Mouse (Mus musculus) midbrain, embryonic 13.5 days (tissue): ENCODE measurements at regions not wholly inside any gene's neighbourhood (a gene's known extent, or its start where the extent isn't known, plus 50 kb on each side); places are given as distances from the start of the nearest gene placed in this dataset.

Source experiments
- ATAC-seq: fragments of 200-750 bp; cut with Nextera tagmentation; 2 replicates; pipeline ENCODE4 v1.8.0; 2017; ENCODE audit warnings: mild to moderate bottlenecking, moderate TSS enrichment, moderate library complexity
- H3K27ac ChIP-seq: fragments of 300-500 bp; sonication (generic); 2 replicates; pipeline ENCODE4 v1.5.1; 2015; ENCODE audit warnings: inconsistent platforms, mild to moderate bottlenecking, moderate library complexity
- H3K27me3 ChIP-seq: fragments of 300-500 bp; sonication (generic); 2 replicates; pipeline ENCODE4 v1.6.1; 2015; ENCODE audit warnings: mild to moderate bottlenecking, inconsistent platforms
- H3K36me3 ChIP-seq: fragments of 300-500 bp; sonication (generic); 2 replicates; pipeline ENCODE4 v1.6.1; 2015; ENCODE audit warnings: mild to moderate bottlenecking, inconsistent platforms
- H3K4me1 ChIP-seq: fragments of 300-500 bp; sonication (generic); replicated peaks from 2 replicates; pipeline ENCODE4 v1.6.1; 2015; ENCODE audit warnings: inconsistent platforms
- H3K4me2 ChIP-seq: fragments of 300-500 bp; sonication (generic); replicated peaks from 2 replicates; pipeline ENCODE4 v1.6.1; 2015; ENCODE audit warnings: moderate library complexity, mild to moderate bottlenecking, inconsistent platforms
- H3K4me3 ChIP-seq: fragments of 300-500 bp; sonication (generic); replicated peaks from 2 replicates; pipeline ENCODE4 v1.5.1; 2015; ENCODE audit warnings: mild to moderate bottlenecking, inconsistent platforms
- H3K9ac ChIP-seq: fragments of 300-500 bp; sonication (generic); replicated peaks from 2 replicates; pipeline ENCODE4 v1.6.1; 2015; ENCODE audit warnings: mild to moderate bottlenecking, inconsistent platforms
- H3K9me3 ChIP-seq: fragments of 300-500 bp; sonication (generic); 2 replicates; pipeline ENCODE4 v1.6.1; 2016; ENCODE audit warnings: mild to moderate bottlenecking, inconsistent platforms
- WGBS: fragments of 180-500 bp; shearing (Covaris S2); methylation state at CpG from one replicate; pipeline ENCODE4 v1.1.7; 2015; 5-methylcytosine and 5-hydroxymethylcytosine counted together

- no peaks in the 10 kb centered on the region for H3K9me3 ChIP-seq
- no peaks in the 10 kb centered on the region for H3K27me3 ChIP-seq
- H3K4me2 ChIP-seq, result no peak overlapping the region
- 96% methylated on average over 1 of the region's 1 CpGs for WGBS
- peaks cover 11% of the 10 kb centered on the region for H3K4me1 ChIP-seq
- no peak overlapping the region for H3K9ac ChIP-seq
- no peak overlapping the region for H3K4me3 ChIP-seq
- ATAC-seq, result no peak
- no peak overlapping the region for H3K27ac ChIP-seq
- H3K36me3 ChIP-seq, result no peaks in the 10 kb centered on the region
These were observed 365.6 kb upstream of the Hs6st1 start for GRCm38 (mm10) chr1:35702585-35702984.

GRCm38 (mm10) chr1:35706336-35706735, 361.9 kb upstream of the Hs6st1 start:
- 82% methylated on average over 6 of the region's 6 CpGs for WGBS
- Histone ChIP-seq H3K4me1 (0 out of 2 replicates have a peak, but pooled peaks cover 2% of the 10 kb centered on the region), H3K9ac (no peak overlapping the region)

GRCm38 (mm10) chr1:35708176-35708788, 359.9 kb upstream of the Hs6st1 start:
- 92% methylated on average over 2 of the region's 2 CpGs for WGBS
- no peaks in the 10 kb centered on the region for H3K9me3 ChIP-seq
- H3K4me3 ChIP-seq, result no peak overlapping the region
- no peaks in the 10 kb centered on the region for H3K4me1 ChIP-seq
- no peaks in the 10 kb centered on the region for H3K27me3 ChIP-seq
- H3K4me2 ChIP-seq, result no peak overlapping the region
- no peak overlapping the region for H3K9ac ChIP-seq
- ATAC-seq, result no peak
- no peaks in the 10 kb centered on the region for H3K36me3 ChIP-seq
- no peak overlapping the region for H3K27ac ChIP-seq

More at GRCm38 (mm10) chr1:35706336-35706735, 361.9 kb upstream of the Hs6st1 start:
- Histone ChIP-seq H3K27ac (no peak overlapping the region), H3K36me3 (no peaks in the 10 kb centered on the region), H3K27me3 (no peaks in the 10 kb centered on the region), H3K4me2 (no peak overlapping the region), H3K9me3 (no peaks in the 10 kb centered on the region), H3K4me3 (no peak overlapping the region)
- no peak for ATAC-seq

GRCm38 (mm10) chr1:35709214-35709613, 359.0 kb upstream of the Hs6st1 start:
- Histone ChIP-seq H3K9me3 (no peaks in the 10 kb centered on the region), H3K27me3 (no peaks in the 10 kb centered on the region), H3K4me1 (no peaks in the 10 kb centered on the region), H3K36me3 (no peaks in the 10 kb centered on the region), H3K27ac (no peak overlapping the region), H3K9ac (no peak overlapping the region), H3K4me2 (no peak overlapping the region), H3K4me3 (no peak overlapping the region)
- ATAC-seq, result no peak

- no peaks in the 10 kb centered on the region; the same call in 1 of the 2 replicates for H3K9me3 ChIP-seq
- H3K4me3 ChIP-seq, result no peak overlapping the region
- 83% methylated on average over 4 of the region's 4 CpGs for WGBS
- no peak overlapping the region for H3K9ac ChIP-seq
- H3K27ac ChIP-seq, result no peak overlapping the region
- no peaks in the 10 kb centered on the region for H3K4me1 ChIP-seq
- H3K36me3 ChIP-seq, result no peaks in the 10 kb centered on the region
- no peak overlapping the region for H3K4me2 ChIP-seq
- no peaks in the 10 kb centered on the region for H3K27me3 ChIP-seq
- ATAC-seq, result no peak
These were observed 354.2 kb upstream of the Hs6st1 start for GRCm38 (mm10) chr1:35713961-35714360.

GRCm38 (mm10) chr1:35715931-35716330, 352.3 kb upstream of the Hs6st1 start:
- H3K4me1 ChIP-seq, result no peaks in the 10 kb centered on the region

GRCm38 (mm10) chr1:35717166-35717565, 351.0 kb upstream of the Hs6st1 start:
- Histone ChIP-seq H3K27ac (no peak overlapping the region), H3K4me1 (no peaks in the 10 kb centered on the region), H3K36me3 (no peaks in the 10 kb centered on the region), H3K9me3 (no peaks in the 10 kb centered on the region; the same call in 1 of the 2 replicates), H3K4me2 (no peak overlapping the region), H3K9ac (no peak overlapping the region), H3K4me3 (no peak overlapping the region), H3K27me3 (no peaks in the 10 kb centered on the region)
- WGBS, result 91% methylated on average over 2 of the region's 2 CpGs
- no peak for ATAC-seq

More at GRCm38 (mm10) chr1:35715931-35716330, 352.3 kb upstream of the Hs6st1 start:
- Histone ChIP-seq H3K27me3 (no peaks in the 10 kb centered on the region), H3K27ac (no peak overlapping the region), H3K9ac (no peak overlapping the region), H3K9me3 (no peaks in the 10 kb centered on the region; the same call in 1 of the 2 replicates), H3K4me3 (no peak overlapping the region), H3K36me3 (no peaks in the 10 kb centered on the region), H3K4me2 (no peak overlapping the region)
- ATAC-seq, result no peak
- 67% methylated on average over 6 of the region's 6 CpGs for WGBS

GRCm38 (mm10) chr1:35717659-35718058, 350.5 kb upstream of the Hs6st1 start:
- Histone ChIP-seq H3K27ac (no peak overlapping the region), H3K27me3 (no peaks in the 10 kb centered on the region), H3K4me3 (no peak overlapping the region), H3K4me2 (no peak overlapping the region), H3K4me1 (no peaks in the 10 kb centered on the region), H3K36me3 (no peaks in the 10 kb centered on the region), H3K9ac (no peak overlapping the region), H3K9me3 (no peaks in the 10 kb centered on the region; the same call in 1 of the 2 replicates)
- ATAC-seq, result no peak
- 88% methylated on average over 2 of the region's 2 CpGs for WGBS

- H3K36me3 ChIP-seq, result no peaks in the 10 kb centered on the region
- H3K9me3 ChIP-seq, result no peaks in the 10 kb centered on the region; the same call in 1 of the 2 replicates
- WGBS, result 81% methylated on average over 3 of the region's 3 CpGs
- H3K9ac ChIP-seq, result no peak overlapping the region
- no peaks in the 10 kb centered on the region for H3K27me3 ChIP-seq
- ATAC-seq, result no peak
- 0 out of 2 replicates have a peak, but pooled peaks cover 2% of the 10 kb centered on the region for H3K4me1 ChIP-seq
- H3K4me3 ChIP-seq, result no peak overlapping the region
- H3K4me2 ChIP-seq, result no peak overlapping the region
- H3K27ac ChIP-seq, result no peak overlapping the region
These were observed 348.1 kb upstream of the Hs6st1 start for GRCm38 (mm10) chr1:35720063-35720462.

GRCm38 (mm10) chr1:35724366-35724900, 343.8 kb upstream of the Hs6st1 start:
- Histone ChIP-seq H3K9me3 (no peaks in the 10 kb centered on the region), H3K36me3 (no peaks in the 10 kb centered on the region), H3K4me1 (0 out of 2 replicates have a peak, but pooled peaks cover 2% of the 10 kb centered on the region), H3K27ac (no peak overlapping the region), H3K9ac (no peak overlapping the region), H3K4me2 (no peak overlapping the region), H3K4me3 (no peak overlapping the region), H3K27me3 (no peaks in the 10 kb centered on the region)
- ATAC-seq, result no peak
- 75% methylated on average over 3 of the region's 3 CpGs for WGBS

GRCm38 (mm10) chr1:35726596-35726995, 341.6 kb upstream of the Hs6st1 start:
- H3K36me3 ChIP-seq, result no peaks in the 10 kb centered on the region
- H3K9me3 ChIP-seq, result no peaks in the 10 kb centered on the region
- H3K4me2 ChIP-seq, result no peak overlapping the region
- 0 out of 2 replicates have a peak, but pooled peaks cover 2% of the 10 kb centered on the region for H3K4me1 ChIP-seq
- no peak overlapping the region for H3K9ac ChIP-seq
- H3K4me3 ChIP-seq, result no peak overlapping the region
- ATAC-seq, result no peak
- H3K27me3 ChIP-seq, result no peaks in the 10 kb centered on the region
- H3K27ac ChIP-seq, result no peak overlapping the region
- 39% methylated on average over 1 of the region's 1 CpGs for WGBS

- no peaks in the 10 kb centered on the region for H3K27me3 ChIP-seq
- no peak for ATAC-seq
- H3K4me2 ChIP-seq, result no peak overlapping the region
- H3K4me1 ChIP-seq, result 0 out of 2 replicates have a peak, but pooled peaks cover 2% of the 10 kb centered on the region
- no peak overlapping the region for H3K9ac ChIP-seq
- no peaks in the 10 kb centered on the region for H3K9me3 ChIP-seq
- no peak overlapping the region for H3K27ac ChIP-seq
- no peaks in the 10 kb centered on the region for H3K36me3 ChIP-seq
- no peak overlapping the region for H3K4me3 ChIP-seq
- WGBS, result 84% methylated on average over 8 of the region's 8 CpGs
These were observed 340.8 kb upstream of the Hs6st1 start for GRCm38 (mm10) chr1:35727310-35727990.
